Mouse (Mus musculus) liver, embryonic 14.5 days (tissue): ENCODE measurements around the gene Nedd9.

Source experiments
- CTCF ChIP-seq: IDR thresholded peaks from 2 replicates; pipeline ENCODE4 v1.5.1; 2016; ENCODE audit warnings: antibody characterized with exemption, low read depth, control low read depth
- EP300 ChIP-seq: IDR thresholded peaks from 2 replicates; pipeline ENCODE4 v1.6.1; 2016; ENCODE audit warnings: antibody characterized with exemption, low read depth

GRCm38 (mm10) chr13:41374886-41375285 lies 112.3 kb downstream of the Nedd9 start:
- TF ChIP-seq CTCF (no peak), EP300 (no peak)
